In genomic region chr10:127534929-127535384, GRCm38 (mm10) we compare ENCODE assay signal across 8 mouse cellular contexts. TPM values are rescaled to one million over a fixed set of nuclear protein-coding genes. Genes with fewer than 3 reads are reported as not detected.
A peak's percentile ranks its signal among the peaks of the same experiment; 100 is the strongest.
DNase-seq lines count a peak whose midpoint lies in the region; ATAC-seq lines count a peak whose summit lies in the region.

No protein-coding gene starts in this region.

- peaks cover 72% of the 10 kb centered on the region for H3K27me3 ChIP-seq in heart, embryonic 14.5 days (ENCODE audit: control insufficient read depth, insufficient read depth, low read length)
- H3K27me3 ChIP-seq in hindbrain, embryonic 14.5 days (ENCODE audit: control insufficient read depth, insufficient read depth, low read length): peaks cover 14% of the 10 kb centered on the region
- H3K27me3 ChIP-seq in midbrain, embryonic 16.5 days (ENCODE audit: control insufficient read depth, insufficient read depth, low read depth, low read length): peaks cover 18% of the 10 kb centered on the region

- ATAC-seq in heart, embryonic 14.5 days (ENCODE audit: insufficient number of reproducible peaks, insufficient read depth, low FRiP score, low read depth): no peak
- ATAC-seq in activated CD4-positive, CD25-positive, alpha-beta regulatory T cell, adult 4 months: peak; percentile 18
- no peak for ATAC-seq in hindbrain, embryonic 14.5 days (ENCODE audit: low FRiP score)
- no peak for ATAC-seq in midbrain, embryonic 16.5 days

- no peak overlapping the region for H3K27ac ChIP-seq in heart, embryonic 14.5 days (replicated peaks in 1 of 2; ENCODE audit: control insufficient read depth in 1 of 2, insufficient read depth in 1 of 2, low read depth in 2 of 2, low read length in 2 of 2)
- H3K27ac ChIP-seq in hindbrain, embryonic 14.5 days: peak overlapping the region; percentile 86
- peak overlapping the region; percentile 60 for H3K27ac ChIP-seq in midbrain, embryonic 16.5 days (ENCODE audit: low read length)

- H3K9ac ChIP-seq in heart, embryonic 14.5 days (ENCODE audit: low read length): no peak overlapping the region
- peak overlapping the region; percentile 81 for H3K9ac ChIP-seq in hindbrain, embryonic 14.5 days
- H3K9ac ChIP-seq in midbrain, embryonic 16.5 days (ENCODE audit: low read depth, low read length): peak overlapping the region; percentile 58

- 1% methylated on average over 26 of the region's 30 CpGs for WGBS in heart, embryonic 14.5 days
- WGBS in hindbrain, embryonic 14.5 days: under 1% methylated on average over 30 of the region's 30 CpGs
- 2% methylated on average over 29 of the region's 30 CpGs for WGBS in midbrain, embryonic 16.5 days

- 0 out of 2 replicates have a peak, but pooled peaks cover 8% of the 10 kb centered on the region for H3K36me3 ChIP-seq in heart, embryonic 14.5 days (ENCODE audit: control insufficient read depth, insufficient read depth, low read length)
- peaks cover 19% of the 10 kb centered on the region for H3K36me3 ChIP-seq in hindbrain, embryonic 14.5 days (replicated peaks; ENCODE audit: control insufficient read depth, insufficient read depth)
- peaks cover 8% of the 10 kb centered on the region for H3K36me3 ChIP-seq in midbrain, embryonic 16.5 days (ENCODE audit: control insufficient read depth, insufficient read depth, low read length)

- H3K4me1 ChIP-seq in heart, embryonic 14.5 days (ENCODE audit: control insufficient read depth in 2 of 2, insufficient read depth in 2 of 2, low read length in 2 of 2): peaks cover 8 to 19% of the 10 kb centered on the region in 2 experiments
- peaks cover 48% of the 10 kb centered on the region for H3K4me1 ChIP-seq in hindbrain, embryonic 14.5 days (replicated peaks; ENCODE audit: control insufficient read depth, insufficient read depth, low read length)
- peaks cover 53% of the 10 kb centered on the region for H3K4me1 ChIP-seq in midbrain, embryonic 16.5 days (ENCODE audit: control insufficient read depth, insufficient read depth, low read length)

- no peak for DNase-seq in heart, adult 8-10 months (ENCODE audit: low spot score)
- no peak for DNase-seq in hindbrain, embryonic 14.5 days (ENCODE audit: low spot score)
- DNase-seq in urinary bladder, postnatal 14 days (ENCODE audit: low spot score): no peak
- DNase-seq in gastrocnemius, postnatal 36 days: no peak
- DNase-seq in gastrocnemius, postnatal 10 days: no peak

- intact Hi-C loops in gastrocnemius, postnatal 36 days (cut with DNase I): no loop called here

- H3K9me3 ChIP-seq in heart, embryonic 14.5 days (ENCODE audit: control insufficient read depth, low read length): no peaks in the 10 kb centered on the region
- H3K9me3 ChIP-seq in hindbrain, embryonic 14.5 days (ENCODE audit: control insufficient read depth, low read length): no peaks in the 10 kb centered on the region
- H3K9me3 ChIP-seq in midbrain, embryonic 16.5 days (replicated peaks; ENCODE audit: control insufficient read depth, low read length, poor library complexity, severe bottlenecking): no peaks in the 10 kb centered on the region

- peak overlapping the region; percentile 19 to 48; a peak in 3 of 4 replicates for H3K4me3 ChIP-seq in heart, embryonic 14.5 days (ENCODE audit: control insufficient read depth in 1 of 2, insufficient read depth in 1 of 2, low read depth in 1 of 2, low read length in 2 of 2)
- H3K4me3 ChIP-seq in hindbrain, embryonic 14.5 days (replicated peaks; ENCODE audit: low read length): peak overlapping the region; percentile 65
- peak overlapping the region; percentile 52 for H3K4me3 ChIP-seq in midbrain, embryonic 16.5 days (ENCODE audit: low read depth, low read length)

- peak overlapping the region; percentile 77 for H3K4me2 ChIP-seq in heart, embryonic 14.5 days (ENCODE audit: low read length)
- peak overlapping the region; percentile 84 for H3K4me2 ChIP-seq in hindbrain, embryonic 14.5 days (replicated peaks)
- H3K4me2 ChIP-seq in midbrain, embryonic 16.5 days (ENCODE audit: low read length): peak overlapping the region; percentile 59

RNA-seq across cellular contexts. Expression of gene Nxph4, which starts 0.6 kb away (rescaled TPM):
- 0.70 and 0.81 TPM in 2 replicates for polyA plus RNA-seq in heart, embryonic 14.5 days (2014; fragmentation: Nextera tagmentation; extraction: Ambion mirVana)
- total RNA-seq in heart, adult 8-10 months (2022): under 1 TPM; 0.22 to 0.66 (median 0.50) TPM
- polyA plus RNA-seq in activated CD4-positive, CD25-positive, alpha-beta regulatory T cell, adult 4 months (2017; shearing (Covaris generic)): not detected
- polyA plus RNA-seq in hindbrain, embryonic 14.5 days (2014; fragmentation: Nextera tagmentation; extraction: Ambion mirVana): 94.1 and 105 TPM in 2 replicates
- polyA plus RNA-seq in midbrain, embryonic 16.5 days (2015; fragmentation: Nextera tagmentation; extraction: Ambion mirVana): 62.1 and 66.7 TPM in 2 replicates
- under 1 TPM; 0.20 TPM for total RNA-seq in gastrocnemius, postnatal 36 days (2021)
- total RNA-seq in gastrocnemius, postnatal 10 days (2021): 1 to 10 TPM; 1.6 to 1.9 TPM

RNA-seq across cellular contexts. Expression of gene Shmt2, which starts 12.7 kb away (rescaled TPM):
- polyA plus RNA-seq in heart, embryonic 14.5 days (2014; fragmentation: Nextera tagmentation; extraction: Ambion mirVana): 71.7 and 73.0 TPM in 2 replicates
- total RNA-seq in heart, adult 8-10 months (2022): 10 to 100 TPM; 41.6 to 48.4 (median 44.5) TPM
- 10 to 100 TPM; 34.2 to 50.7 TPM for polyA plus RNA-seq in activated CD4-positive, CD25-positive, alpha-beta regulatory T cell, adult 4 months (2017; shearing (Covaris generic))
- 45.6 and 47.4 TPM in 2 replicates for polyA plus RNA-seq in hindbrain, embryonic 14.5 days (2014; fragmentation: Nextera tagmentation; extraction: Ambion mirVana)
- 45.0 and 45.6 TPM in 2 replicates for polyA plus RNA-seq in midbrain, embryonic 16.5 days (2015; fragmentation: Nextera tagmentation; extraction: Ambion mirVana)
- total RNA-seq in gastrocnemius, postnatal 36 days (2021): 10 to 100 TPM; 23.4 to 26.4 TPM
- total RNA-seq in gastrocnemius, postnatal 10 days (2021): 10 to 100 TPM; 30.5 to 33.4 TPM

RNA-seq across cellular contexts. Expression of gene Ndufa4l2, which starts 20.2 kb away (rescaled TPM):
- polyA plus RNA-seq in heart, embryonic 14.5 days (2014; fragmentation: Nextera tagmentation; extraction: Ambion mirVana): 31.2 and 34.2 TPM in 2 replicates
- total RNA-seq in heart, adult 8-10 months (2022): 10 to 100 TPM; 17.2 to 26.5 (median 21.6) TPM
- not detected for polyA plus RNA-seq in activated CD4-positive, CD25-positive, alpha-beta regulatory T cell, adult 4 months (2017; shearing (Covaris generic))
- polyA plus RNA-seq in hindbrain, embryonic 14.5 days (2014; fragmentation: Nextera tagmentation; extraction: Ambion mirVana): 12.7 and 18.0 TPM in 2 replicates
- polyA plus RNA-seq in midbrain, embryonic 16.5 days (2015; fragmentation: Nextera tagmentation; extraction: Ambion mirVana): 17.6 and 19.7 TPM in 2 replicates
- 10 to 100 TPM; 11.0 to 11.3 TPM for total RNA-seq in gastrocnemius, postnatal 36 days (2021)
- total RNA-seq in gastrocnemius, postnatal 10 days (2021): 10 to 100 TPM; 20.5 to 24.2 TPM

RNA-seq across cellular contexts. Expression of gene Stac3, which starts 33.5 kb away (rescaled TPM):
- 0.31 TPM in 1 of 2 replicates, not detected in the other for polyA plus RNA-seq in heart, embryonic 14.5 days (2014; fragmentation: Nextera tagmentation; extraction: Ambion mirVana)
- total RNA-seq in heart, adult 8-10 months (2022): 1 to 10 TPM in 1 of 4 experiments, under 1 TPM in 2, not detected in 1; 0.66 to 1.5 (median 0.76) TPM
- under 1 TPM in 1 of 2 experiments, not detected in 1; 0.92 TPM for polyA plus RNA-seq in activated CD4-positive, CD25-positive, alpha-beta regulatory T cell, adult 4 months (2017; shearing (Covaris generic))
- polyA plus RNA-seq in hindbrain, embryonic 14.5 days (2014; fragmentation: Nextera tagmentation; extraction: Ambion mirVana): 0.60 TPM in 1 of 2 replicates, not detected in the other
- polyA plus RNA-seq in midbrain, embryonic 16.5 days (2015; fragmentation: Nextera tagmentation; extraction: Ambion mirVana): 1.3 and 2.1 TPM in 2 replicates
- 100 to 1,000 TPM; 342 to 376 TPM for total RNA-seq in gastrocnemius, postnatal 36 days (2021)
- 100 to 1,000 TPM; 272 to 307 TPM for total RNA-seq in gastrocnemius, postnatal 10 days (2021)

Comparison
In these comparisons a context has a peak if more than half of its experiments do, and no peak if none do; other contexts are left out.
1. H3K27ac ChIP-seq: peak in hindbrain, embryonic 14.5 days (single experiment) and midbrain, embryonic 16.5 days (single experiment); none in heart, embryonic 14.5 days (0 of 2).
2. RNA of gene Nxph4, which starts 0.6 kb away (polyA plus RNA-seq): 94.1 to 105 TPM in hindbrain, embryonic 14.5 days and 62.1 to 66.7 TPM in midbrain, embryonic 16.5 days; 0.70 to 0.81 TPM in heart, embryonic 14.5 days and not detected in activated CD4-positive, CD25-positive, alpha-beta regulatory T cell, adult 4 months; every median in the first group is over 10 times any median in the second.
3. RNA of gene Ndufa4l2, which starts 20.2 kb away (polyA plus RNA-seq): 31.2 to 34.2 TPM in heart, embryonic 14.5 days, 17.6 to 19.7 TPM in midbrain, embryonic 16.5 days and 12.7 to 18.0 TPM in hindbrain, embryonic 14.5 days; not detected in activated CD4-positive, CD25-positive, alpha-beta regulatory T cell, adult 4 months; every median in the first group is over 10 times any median in the second.
4. Peak in every context shown above with its lines, with median percentiles within 50 percentile points of each other: H3K4me2 ChIP-seq and H3K4me3 ChIP-seq.